Mouse (Mus musculus) retina, embryonic 14.5 days (tissue): ENCODE measurements around the gene Rmdn2.

Source experiments
- DNase-seq: peaks from one replicate; pipeline ENCODE4 v3.0.0-alpha.2; 2015; ENCODE audit warnings: low spot score

Gene Rmdn2

DNA sequence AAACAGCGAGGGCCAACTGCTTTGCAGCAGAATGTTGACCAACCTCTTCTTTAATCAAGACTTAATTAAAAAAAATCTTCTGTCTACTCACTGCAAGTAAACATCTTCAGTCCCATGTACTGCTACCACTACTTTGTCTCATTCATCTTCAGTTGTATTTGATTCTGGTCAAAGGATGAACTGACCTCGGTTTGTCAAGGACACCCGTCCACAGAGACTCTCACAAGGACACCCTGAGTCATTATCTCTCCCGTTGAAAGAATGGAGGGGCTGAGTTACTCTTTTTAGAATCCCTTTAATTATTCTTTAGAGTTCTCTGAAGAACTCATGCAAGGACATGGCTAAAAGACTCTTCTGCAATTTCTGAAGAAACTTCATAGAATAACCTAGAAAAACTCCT lies at the start of gene Rmdn2:
TSS of gene Rmdn2 (plus strand) at position 319 of the 400 bp plus-strand sequence.
- no peak for DNase-seq

DNA sequence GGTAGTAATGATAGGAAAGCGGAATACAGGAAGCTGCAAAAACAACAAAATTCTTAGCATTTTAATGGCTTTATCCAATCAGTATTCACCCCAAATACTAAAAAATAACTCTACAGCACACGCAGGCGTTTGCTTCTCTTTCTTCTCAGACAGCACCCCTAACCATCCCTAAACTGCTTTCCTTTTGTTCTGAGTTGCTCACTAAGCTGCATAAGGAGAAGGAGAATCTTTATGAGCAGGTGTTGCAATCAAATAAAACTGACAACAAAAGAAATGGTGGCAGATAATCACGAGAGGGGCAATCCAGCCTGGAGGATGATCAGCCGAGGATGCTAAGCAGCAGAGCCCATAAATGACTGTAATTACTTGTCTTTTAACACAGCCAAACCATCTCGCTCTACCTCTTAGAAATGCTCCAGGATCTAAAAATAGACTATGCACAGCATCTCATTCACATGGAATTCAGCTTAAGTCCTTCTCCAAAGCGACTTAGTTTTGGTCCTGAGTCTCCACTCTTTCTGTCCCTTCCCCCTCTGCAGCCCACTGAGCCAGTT lies 48.5 kb upstream of the Rmdn2 start:
- DNase-seq, result no peak

DNA sequence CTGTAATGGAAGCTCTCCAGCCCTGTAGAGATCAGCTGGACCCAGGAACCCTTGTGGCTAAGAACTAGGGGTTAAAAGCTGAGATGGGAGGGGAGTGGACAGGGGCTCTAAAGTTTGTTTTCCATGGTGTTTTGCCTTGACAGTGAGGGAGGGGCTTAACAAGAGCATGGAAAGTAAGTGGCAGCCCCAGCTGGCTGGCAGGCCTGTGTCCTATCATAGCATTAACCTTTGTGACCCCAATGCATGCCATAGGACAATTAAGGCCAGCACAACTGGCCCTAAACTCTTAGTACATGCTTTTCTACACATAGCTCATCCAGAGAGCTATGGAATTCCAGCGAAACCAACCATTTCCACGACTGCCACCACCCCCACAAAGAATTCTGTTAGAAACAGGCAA lies 47.9 kb upstream of the Rmdn2 start:
- DNase-seq, result no peak

DNA sequence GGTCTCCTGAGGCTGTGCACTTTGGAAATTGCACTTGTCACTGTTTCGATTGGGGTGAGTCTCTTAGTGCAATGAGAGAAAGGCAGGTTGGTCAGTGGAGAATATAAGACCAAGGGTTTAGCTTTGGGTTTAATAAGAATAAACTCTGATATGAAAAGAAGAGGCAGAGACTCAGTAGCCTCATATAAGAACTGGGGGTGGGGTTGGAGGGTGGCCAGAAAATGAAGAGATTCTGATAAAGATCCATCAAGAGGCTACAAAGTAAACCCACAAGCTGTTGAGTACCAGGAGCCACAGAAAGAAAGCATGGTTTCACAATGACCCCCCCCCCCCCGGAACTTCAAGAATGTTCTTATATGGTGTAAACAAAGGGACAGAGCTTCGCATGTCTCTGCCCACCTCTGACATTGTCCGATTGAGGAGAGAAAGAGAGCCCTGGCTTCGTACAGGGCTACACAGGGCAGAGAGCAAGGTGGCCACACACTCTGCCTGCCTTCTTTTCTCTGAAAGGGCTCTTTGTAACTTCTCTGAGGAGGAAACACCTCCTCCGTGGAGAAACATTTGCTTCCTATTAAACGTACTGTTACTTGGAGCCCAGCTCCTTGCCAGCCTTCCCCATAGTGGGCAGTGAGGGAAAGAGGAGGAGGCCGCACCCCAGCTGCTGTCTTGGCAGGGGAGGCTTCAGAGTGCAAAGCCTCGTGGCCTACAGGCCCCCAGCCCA lies 46.3 kb upstream of the Rmdn2 start:
- DNase-seq, result no peak

DNA sequence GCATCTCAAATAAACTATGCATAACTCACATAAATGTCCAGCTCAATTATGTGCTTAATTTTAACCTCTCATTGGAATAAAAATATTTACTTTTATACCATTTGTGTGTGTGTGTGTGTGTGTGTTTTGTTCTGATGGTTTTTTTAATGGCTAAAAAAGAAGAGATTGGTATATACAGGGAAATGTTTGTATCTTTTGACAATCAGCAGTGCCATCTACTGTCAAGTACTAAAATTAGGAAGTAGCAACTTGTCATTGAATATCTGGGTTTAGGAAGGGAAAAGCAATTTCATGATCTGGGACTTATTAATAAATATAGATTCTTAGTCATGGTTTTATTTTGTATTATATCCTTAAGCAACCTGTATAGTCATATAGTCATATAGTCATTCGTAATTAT lies 43.3 kb upstream of the Rmdn2 start:
- DNase-seq, result peak; percentile 54

DNA sequence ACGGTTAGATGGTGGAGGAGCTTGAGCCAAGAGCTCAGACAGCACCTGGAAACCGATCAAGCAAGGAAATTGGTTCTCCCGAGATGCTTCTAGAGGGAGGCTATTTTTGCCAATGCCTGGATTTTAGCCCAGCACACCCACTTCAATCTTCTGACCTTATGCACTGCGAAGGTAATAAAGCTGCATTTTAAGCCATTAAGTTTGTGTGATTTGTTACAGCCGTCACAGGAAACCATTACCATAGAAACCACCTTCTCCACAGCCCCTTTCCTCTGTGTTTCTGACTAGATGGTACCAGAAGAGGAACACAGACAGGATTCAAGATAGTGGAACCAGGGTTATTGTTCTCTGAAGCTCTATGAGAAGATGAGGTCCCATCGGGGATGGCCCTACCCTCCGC lies 33.3 kb upstream of the Rmdn2 start:
- DNase-seq, result no peak

DNA sequence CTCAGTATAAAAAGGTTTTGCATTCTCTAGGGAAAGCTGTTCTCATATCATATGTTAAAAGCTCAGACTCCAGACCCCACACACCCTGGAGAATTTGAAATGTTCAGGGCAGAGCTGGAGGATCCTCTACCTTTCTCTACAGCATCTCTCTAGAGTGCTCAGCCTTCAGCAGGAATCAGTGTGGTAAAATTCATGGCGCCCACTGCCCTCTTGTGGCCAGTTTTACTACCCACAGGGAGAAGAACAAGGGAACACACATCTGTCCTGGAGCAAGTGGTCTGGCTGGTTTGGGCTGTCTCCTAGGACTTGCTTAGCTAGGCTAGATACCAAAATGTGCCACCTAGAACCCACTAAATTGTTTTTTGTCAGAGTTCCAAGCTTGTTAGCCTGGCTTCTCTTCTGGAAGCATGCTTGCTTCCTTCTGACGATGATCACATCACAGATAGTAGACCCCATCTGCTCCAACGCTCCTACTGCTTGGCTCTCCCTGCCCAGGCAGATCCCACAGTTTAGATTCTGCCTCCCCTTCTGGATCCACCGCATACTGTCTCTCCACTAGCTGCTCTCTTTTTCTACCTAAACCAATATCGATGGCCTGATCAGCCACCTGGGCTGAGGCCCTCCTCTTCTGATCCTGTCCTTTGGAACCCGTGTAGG lies 31.3 kb upstream of the Rmdn2 start:
- peak; percentile 88 for DNase-seq

DNA sequence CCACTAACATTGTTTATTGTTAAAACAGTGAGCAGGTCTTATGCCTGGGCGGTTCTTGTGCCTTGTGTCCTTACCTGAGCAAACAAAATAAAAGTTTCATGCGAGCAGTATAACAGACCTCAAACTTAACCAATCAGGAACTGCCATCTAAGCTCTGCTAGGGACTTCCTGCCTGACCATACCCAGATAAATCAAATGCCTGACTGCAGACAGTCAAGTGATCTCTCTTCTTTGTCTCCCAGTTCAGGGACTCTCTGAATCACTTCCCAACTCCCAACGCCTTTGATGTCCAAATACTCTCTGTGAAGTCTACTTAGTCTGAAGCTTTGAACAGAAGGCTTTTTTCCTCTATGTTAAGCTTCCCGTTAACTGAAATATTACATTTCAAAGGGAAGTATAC lies 28.2 kb upstream of the Rmdn2 start:
- DNase-seq, result no peak

DNA sequence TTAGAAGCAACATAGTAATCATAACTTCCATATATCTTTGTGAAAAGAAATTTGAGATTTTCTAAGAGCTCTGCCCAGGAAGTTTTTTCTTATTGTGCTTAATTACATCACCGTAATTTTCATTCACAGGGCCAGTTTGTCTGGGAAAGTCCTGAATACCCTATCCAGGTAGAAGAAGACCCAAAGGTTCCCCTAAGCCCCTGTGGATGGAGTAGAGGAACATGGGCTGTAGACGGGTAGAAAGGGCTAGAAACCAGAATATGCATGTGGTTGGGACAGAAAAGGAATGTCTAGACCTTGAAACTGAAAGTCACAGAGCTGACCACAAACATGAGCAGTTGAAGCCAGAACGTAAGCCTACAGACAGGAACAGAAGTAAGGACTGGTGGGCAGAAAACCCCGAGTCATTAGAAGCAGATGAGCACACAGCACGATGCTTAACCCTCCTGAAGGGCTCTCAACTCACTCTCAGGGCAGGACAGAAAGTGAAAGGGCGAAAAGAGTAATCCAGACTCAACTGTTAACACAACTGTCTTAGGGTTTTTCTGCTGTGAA lies 27.3 kb upstream of the Rmdn2 start:
- DNase-seq, result no peak

DNA sequence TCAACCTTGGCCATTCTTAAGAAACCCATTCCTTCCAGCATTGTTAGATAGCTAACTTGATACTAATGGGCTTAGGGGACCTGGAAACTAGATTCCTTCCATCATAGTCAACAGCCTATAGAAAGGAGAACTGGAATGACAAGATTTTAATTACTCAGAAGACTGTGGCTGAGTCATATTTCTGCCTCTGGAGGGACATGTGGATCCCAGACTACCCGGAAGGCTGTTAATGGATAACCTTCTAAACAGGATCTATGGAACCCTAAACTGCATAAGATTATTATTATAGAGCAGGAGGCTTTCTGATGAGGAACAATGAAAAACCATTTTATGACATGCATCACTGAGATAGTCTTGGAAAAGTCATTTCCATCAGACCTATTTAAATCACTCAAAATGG lies 21.8 kb upstream of the Rmdn2 start:
- no peak for DNase-seq

DNA sequence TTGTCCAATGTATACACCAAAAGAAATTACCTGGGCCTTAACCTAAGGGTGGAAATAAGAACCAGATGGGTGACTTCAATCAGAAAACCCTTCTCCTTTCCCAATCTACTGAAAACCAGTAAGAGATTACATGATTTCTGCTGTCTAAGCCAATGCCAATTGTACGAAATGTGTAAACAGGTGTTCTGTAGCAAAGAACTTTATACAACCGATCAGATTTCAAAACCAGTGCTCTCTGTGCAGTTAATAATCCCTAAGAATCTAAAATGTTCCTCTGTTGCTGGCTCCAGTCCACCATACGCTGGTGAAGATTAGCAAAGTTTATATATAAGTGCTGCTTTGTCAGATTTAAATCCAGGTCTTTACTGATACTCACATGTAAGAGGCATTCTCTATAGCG lies 15.7 kb upstream of the Rmdn2 start:
- no peak for DNase-seq

DNA sequence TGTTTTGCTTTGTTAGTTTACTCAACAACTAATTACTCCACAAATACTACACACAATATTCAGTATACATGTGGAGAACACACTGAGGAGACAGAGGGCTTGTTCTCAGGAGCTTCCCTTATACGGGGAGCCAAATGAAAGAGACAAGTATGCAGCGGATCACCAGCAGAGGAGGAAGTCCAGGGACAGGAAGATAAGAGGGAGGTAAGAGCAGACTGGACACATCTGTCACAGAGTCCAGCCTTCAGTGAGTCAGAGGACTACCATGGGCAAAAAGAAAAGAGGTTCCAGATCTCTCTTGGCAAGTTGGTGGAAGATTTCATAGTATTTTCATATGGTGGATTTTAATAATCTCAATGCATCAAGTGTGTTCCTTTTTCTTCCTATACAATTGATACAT lies 13.5 kb upstream of the Rmdn2 start:
- no peak for DNase-seq

DNA sequence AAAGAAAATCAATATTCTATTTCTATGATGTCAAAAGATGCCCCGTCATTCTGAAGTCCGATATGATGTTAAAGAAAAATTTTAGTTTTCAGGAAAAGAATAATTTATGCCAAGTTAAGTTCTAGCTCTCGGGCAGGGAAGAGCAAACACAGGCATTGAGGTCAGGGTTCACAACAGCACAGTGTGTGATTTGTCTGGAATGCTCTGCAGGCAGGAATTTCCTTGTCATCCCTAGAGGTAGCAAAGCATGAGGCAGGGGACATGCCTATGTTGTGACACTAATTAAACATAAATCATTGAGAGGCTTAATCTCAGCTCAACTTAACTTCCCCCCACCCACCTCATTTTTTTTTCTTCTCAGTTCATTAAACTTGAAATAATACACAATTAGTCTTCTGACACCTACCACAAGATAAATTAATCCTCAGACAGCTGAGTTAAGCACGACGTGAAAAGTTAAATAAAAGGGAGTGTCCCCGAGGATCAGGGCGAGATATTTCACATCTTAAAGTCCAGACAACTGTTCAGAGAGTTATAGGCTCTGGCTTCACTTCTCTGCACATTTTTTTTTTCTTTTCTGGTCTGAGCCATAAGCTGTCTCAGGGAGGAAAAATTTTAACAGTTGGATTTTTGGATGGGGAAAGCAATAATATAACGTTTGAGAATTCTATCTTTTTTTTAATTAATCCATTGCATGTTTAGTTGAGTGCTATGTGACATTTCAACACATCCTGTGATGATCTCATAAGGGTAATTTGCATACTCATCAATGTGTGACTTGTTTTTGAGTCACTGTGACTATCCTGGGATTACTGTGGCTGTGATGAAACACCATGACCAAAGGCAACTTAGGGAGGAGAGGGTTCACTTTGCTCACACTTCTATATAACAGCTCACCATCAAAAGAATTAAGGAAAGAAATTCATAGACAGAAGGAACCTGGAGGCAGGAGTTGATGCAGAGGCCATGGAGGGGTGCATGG lies 12.8 kb upstream of the Rmdn2 start:
- DNase-seq, result peak; percentile 37

DNA sequence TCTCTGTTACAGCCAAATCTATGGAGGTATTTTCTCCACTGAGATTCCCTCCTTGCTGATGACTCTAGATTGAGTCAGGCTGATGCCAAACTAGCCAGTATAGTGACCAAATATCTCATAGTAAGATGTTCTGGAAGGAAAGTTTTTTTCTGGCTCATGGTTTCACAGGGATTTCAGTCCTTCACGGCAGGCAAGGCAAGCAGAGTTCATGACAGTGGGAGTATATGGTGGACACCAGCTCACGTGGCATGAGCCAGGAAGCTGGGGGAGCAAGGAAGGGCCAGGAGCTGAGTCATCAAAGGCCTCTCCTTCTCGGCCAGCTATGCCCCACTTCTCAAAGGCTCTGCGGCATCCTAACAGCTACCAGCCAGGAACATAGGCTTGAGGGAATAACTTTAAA lies 11.6 kb upstream of the Rmdn2 start:
- DNase-seq, result no peak

DNA sequence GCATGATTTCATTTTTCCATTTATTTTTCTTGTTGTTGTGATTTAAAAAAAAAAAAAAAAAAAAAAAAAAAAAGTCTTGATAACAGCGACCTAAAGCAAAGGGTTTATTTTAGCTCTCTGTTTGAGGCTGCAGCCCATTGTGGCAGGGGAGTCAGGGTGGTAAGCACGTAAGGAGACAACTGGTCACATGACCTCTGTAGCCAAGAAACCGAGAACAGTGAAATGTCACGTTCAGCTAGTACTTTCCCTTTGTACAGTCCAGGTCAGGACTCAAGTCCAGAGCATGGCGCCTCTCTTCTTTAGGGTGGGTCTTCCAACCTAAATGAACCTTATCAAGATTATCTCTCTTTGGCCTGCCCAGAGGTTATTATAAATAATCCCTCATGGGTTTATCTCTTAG lies 9.3 kb upstream of the Rmdn2 start:
- DNase-seq, result no peak

DNA sequence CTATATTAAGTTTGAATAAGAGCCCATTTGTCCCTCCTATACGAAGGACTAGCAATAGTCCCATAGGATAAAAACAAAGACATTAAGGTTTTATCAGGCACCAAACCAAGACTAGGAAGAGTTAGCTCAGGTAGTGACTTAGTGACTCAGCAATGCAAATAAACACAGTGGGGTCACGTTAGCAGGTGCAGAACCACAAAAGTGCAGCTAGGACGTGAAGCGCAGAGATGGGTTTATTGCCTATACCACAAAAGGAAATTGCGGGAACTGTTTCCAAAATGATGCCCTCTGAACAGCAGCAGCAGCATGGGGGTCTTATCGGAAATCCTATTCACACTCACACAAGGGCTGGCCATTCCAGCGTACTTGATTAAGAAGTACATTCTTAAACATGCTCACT lies 8.2 kb upstream of the Rmdn2 start:
- DNase-seq, result no peak

DNA sequence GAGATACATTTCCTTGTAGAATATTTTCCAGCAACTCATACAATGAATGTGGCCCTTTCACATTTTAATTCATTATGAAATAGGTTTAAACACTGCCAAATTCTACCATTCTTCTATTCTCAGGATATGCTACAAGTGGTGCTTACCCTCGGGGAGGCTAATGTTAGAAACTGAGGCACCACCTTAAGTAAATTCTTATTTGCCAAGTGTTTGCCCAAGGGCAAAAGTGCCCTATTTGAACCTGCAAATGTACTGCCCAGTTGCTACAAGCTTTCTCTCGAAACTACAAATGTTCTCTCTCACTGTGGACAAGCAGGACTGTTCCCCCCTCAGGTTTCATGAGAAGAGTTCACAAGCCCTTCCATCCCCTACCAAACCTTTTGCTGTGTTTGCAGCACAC lies 5.9 kb upstream of the Rmdn2 start:
- DNase-seq, result no peak

DNA sequence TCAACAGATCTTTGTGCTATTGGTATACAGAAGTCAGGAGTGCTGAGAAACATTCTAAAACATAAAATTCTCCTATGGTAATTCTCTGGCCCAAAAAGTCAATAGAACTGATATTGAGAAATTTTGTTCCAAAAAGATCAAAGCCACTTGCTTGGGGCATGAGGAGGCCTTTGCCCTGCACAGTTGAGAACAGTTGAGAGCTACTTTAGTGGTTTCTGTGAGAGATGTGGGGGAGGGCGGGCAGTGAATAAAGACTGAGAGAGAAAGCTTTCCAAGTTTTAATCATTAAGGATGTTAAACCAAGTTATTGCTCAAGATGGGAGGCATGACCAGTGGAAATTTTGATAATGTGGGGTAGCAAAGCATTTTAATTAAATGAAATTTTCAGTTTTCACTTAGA lies 2.0 kb upstream of the Rmdn2 start:
- DNase-seq, result no peak

DNA sequence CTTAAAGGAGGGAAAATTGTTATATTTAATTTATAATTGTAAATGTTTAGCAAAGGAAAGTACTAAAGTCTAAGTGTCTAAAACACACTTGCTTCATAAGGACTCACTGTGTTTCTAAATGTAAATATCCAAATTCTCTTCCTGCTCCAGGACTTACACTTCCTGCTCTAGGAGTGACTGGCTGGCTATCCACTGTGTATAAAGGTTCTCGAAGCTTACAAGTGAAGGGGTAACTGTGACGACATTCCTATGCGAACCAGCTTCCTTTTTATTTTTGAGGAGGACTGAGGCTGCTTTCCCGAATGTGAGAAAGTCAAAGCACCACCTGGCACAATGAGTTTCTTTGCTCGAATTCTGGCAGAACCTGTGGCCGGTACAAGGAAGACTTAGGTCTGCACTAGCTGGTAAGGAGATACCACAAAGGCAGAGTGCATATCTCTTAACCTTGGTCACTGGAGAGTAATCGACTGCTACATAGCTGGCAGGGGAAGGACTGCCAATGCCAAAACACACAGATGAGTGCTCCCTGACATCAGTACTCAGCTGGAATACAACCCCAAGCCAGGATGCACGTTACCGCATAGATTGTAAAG lies 1.4 kb upstream of the Rmdn2 start:
- DNase-seq, result no peak

DNA sequence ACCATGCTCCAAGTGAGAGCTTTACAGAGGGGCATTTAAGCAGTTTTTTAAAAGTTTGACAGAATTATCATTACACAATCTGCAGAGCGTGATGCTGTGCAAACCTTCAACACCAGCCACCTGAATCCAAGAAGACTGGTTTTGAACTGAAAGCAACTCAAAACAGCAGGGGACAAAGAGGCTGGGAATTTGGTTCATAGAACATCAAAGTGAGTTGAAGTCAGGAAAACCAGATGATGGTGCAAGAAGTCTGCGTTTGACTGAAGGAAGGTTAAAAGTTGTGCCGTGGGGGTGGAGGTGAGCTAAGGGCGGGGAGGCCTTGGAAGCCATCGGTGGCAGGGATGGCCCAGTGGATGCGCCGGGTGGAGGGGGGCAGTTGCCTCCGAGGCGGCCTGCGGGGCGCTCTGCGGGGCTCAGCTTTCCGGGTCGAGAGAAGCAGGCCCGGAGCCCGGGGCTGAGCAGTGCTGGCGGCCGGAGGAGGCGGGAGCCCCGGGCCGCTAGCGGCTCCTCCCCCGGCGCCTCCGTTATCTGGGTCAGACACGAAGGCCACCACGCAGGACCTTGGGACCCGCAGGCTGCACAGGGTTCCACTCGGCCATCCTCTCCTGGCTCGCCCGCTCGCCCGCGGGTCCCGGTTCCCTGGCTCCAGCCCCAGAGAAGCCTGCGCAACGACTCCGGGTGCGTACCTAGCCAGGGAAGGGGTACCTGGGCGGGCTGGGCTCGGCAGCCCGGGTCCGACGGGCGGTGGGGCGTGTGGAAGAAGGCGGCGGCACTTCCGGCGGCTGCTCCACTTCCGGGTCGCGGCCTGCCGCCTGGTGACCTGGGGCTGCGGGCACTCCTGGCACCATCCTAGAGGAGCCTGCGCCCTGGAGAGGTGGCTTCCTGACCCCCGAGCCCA lies 3.3 kb downstream of the Rmdn2 start:
- peak; percentile 76 for DNase-seq

DNA sequence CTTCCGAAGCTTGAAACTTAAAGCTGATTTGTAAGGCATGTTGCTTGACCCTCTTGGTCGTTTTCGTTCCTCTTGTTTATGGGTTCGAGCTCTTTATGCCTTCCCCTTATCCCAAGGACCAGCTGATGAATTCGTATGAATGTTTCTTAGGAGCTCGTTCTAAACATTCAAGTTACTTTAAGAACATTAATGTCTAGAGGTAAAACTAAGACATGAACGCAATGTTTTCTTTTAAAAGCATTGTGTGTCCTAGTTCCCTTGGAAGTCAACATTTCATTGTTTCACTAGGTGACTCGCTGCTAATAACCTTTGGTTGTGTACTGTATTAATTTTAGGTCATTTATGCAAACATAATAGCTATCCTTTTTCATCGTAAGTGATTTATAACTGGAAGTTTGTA lies 4.2 kb downstream of the Rmdn2 start:
- no peak for DNase-seq
